Mouse (Mus musculus) kidney, postnatal 0 days (tissue): ENCODE measurements around the gene Ptpre. TPM values are rescaled to one million over a fixed set of nuclear protein-coding genes. Genes with fewer than 3 reads are reported as not detected.
"Not testable (repeated sequence)": the region's sequence is repeated elsewhere in the genome, so short reads cannot be mapped to it uniquely, and the experiment has no call there.

Experiments used
- ATAC-seq: fragments of 200-750 bp; cut with Nextera tagmentation; replicated peaks from 2 replicates; pipeline ENCODE4 v1.8.0; 2017; ENCODE audit warnings: low read depth, moderate number of reproducible peaks, moderate TSS enrichment, moderate library complexity; ENCODE audit not compliant: low FRiP score
- DNase-seq: peaks from one replicate; pipeline ENCODE4 v3.0.0-alpha.2; 2016; ENCODE audit warnings: low spot score
- H3K27ac ChIP-seq: fragments of 300-500 bp; sonication (generic); 2 replicates; pipeline ENCODE4 v1.5.1; 2014; ENCODE audit warnings: mild to moderate bottlenecking
- H3K27me3 ChIP-seq: fragments of 300-500 bp; sonication (generic); 2 replicates; pipeline ENCODE4 v1.6.1; 2014; ENCODE audit warnings: low read length, mixed read lengths; ENCODE audit not compliant: insufficient read depth
- H3K36me3 ChIP-seq: fragments of 300-500 bp; sonication (generic); 2 replicates; pipeline ENCODE4 v1.6.1; 2014; ENCODE audit warnings: low read length, mixed read lengths; ENCODE audit not compliant: insufficient read depth
- H3K4me1 ChIP-seq: fragments of 300-500 bp; sonication (generic); replicated peaks from 2 replicates; pipeline ENCODE4 v1.6.1; 2014; ENCODE audit warnings: antibody characterized with exemption, low read length, mixed read lengths; ENCODE audit not compliant: insufficient read depth
- H3K4me2 ChIP-seq: fragments of 300-500 bp; sonication (generic); 2 replicates; pipeline ENCODE4 v1.6.1; 2014; ENCODE audit warnings: mild to moderate bottlenecking, low read length, moderate library complexity, mixed read lengths
- H3K4me3 ChIP-seq: fragments of 300-500 bp; sonication (generic); replicated peaks from 2 replicates; pipeline ENCODE4 v1.5.1; 2014; ENCODE audit warnings: low read depth, low read length
- H3K9ac ChIP-seq: fragments of 300-500 bp; sonication (generic); 2 replicates; pipeline ENCODE4 v1.6.1; 2014; ENCODE audit warnings: low read depth, low read length
- H3K9me3 ChIP-seq: fragments of 300-500 bp; sonication (generic); replicated peaks from 2 replicates; pipeline ENCODE4 v1.6.1; 2016; ENCODE audit warnings: low read length, inconsistent platforms, mixed read lengths
- CTCF ChIP-seq: IDR thresholded peaks from 2 replicates; pipeline ENCODE4 v1.5.1; 2016; ENCODE audit warnings: antibody characterized with exemption, low read depth, mild to moderate bottlenecking, moderate library complexity
- WGBS: fragments of 180-500 bp; shearing (Covaris S2); extraction: QIAGEN DNeasy Blood & Tissue Kit; methylation state at CpG from one replicate; pipeline ENCODE4 v1.1.7; 2014; 5-methylcytosine and 5-hydroxymethylcytosine counted together
- polyA plus RNA-seq: library from polyadenylated mRNA; unstranded; fragments of >200 nt; fragmentation: Nextera tagmentation; extraction: Ambion mirVana; gene quantifications from 2 replicates; pipeline ENCODE4 v1.2.1, GENCODE M21; 2015

Gene Ptpre
- polyA plus RNA-seq, 1 experiment from 2014 or later: 1.3 TPM

- TF ChIP-seq CTCF: peak; percentile 78
- ATAC-seq (no peak), DNase-seq (peak; percentile 77)
- H3K27me3 ChIP-seq: no peaks in the 10 kb centered on the region
- no peaks in the 10 kb centered on the region; the same call in 1 of the 2 replicates for H3K36me3 ChIP-seq
- H3K9ac ChIP-seq: no peak overlapping the region
- no peaks in the 10 kb centered on the region for H3K4me1 ChIP-seq
- no peaks in the 10 kb centered on the region for H3K9me3 ChIP-seq
- H3K4me3 ChIP-seq: no peak overlapping the region
- no peak overlapping the region for H3K4me2 ChIP-seq
- no peak overlapping the region for H3K27ac ChIP-seq
- 75% methylated on average over 5 of the region's 5 CpGs for WGBS
Measured at GRCm38 (mm10) chr7:135680334-135680733, 143.1 kb downstream of the Ptpre start.

GRCm38 (mm10) chr7:135684098-135684497 lies 146.8 kb downstream of the Ptpre start:
- not testable (repeated sequence) for DNase-seq, H3K27ac ChIP-seq, H3K4me3 ChIP-seq

DNA sequence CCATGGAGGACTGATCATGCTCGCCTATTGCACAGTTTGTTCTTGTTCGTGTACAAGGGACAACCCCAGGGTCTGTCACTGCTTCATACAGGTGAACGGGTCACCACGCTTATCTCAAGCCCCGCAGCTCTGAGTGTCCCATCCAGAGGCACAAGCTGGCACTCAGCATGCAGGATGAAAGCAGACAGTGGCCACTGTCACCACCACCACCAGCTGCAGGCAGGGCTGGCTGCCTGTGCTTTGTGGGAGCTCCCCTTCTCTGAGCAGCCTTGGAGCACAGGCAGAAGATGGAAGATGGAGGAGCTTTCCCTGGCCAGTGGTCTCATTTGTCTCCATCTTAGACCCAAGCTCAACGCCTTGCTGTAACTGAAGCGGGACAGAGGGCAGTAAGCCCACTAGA lies 147.7 kb downstream of the Ptpre start:
- Histone ChIP-seq H3K36me3 (peaks cover 16% of the 10 kb centered on the region), H3K27ac (no peak overlapping the region), H3K4me3 (no peak overlapping the region), H3K27me3 (no peaks in the 10 kb centered on the region), H3K9ac (no peak overlapping the region), H3K4me1 (no peaks in the 10 kb centered on the region), H3K9me3 (no peaks in the 10 kb centered on the region), H3K4me2 (no peak overlapping the region)
- DNase-seq: no peak
- ATAC-seq: no peak
- TF ChIP-seq CTCF: no peak
- WGBS: 86% methylated on average over 7 of the region's 7 CpGs

More at GRCm38 (mm10) chr7:135684098-135684497, 146.8 kb downstream of the Ptpre start:
- H3K27me3 ChIP-seq, H3K9ac ChIP-seq, H3K4me1 ChIP-seq, ATAC-seq, H3K9me3 ChIP-seq, H3K4me2 ChIP-seq: not testable (repeated sequence)
- H3K36me3 ChIP-seq: peaks cover 11% of the 10 kb centered on the region
- WGBS: 55% methylated on average over 4 of the region's 4 CpGs

GRCm38 (mm10) chr7:135689396-135689795 lies 152.1 kb downstream of the Ptpre start:
- Histone ChIP-seq H3K27ac (no peak overlapping the region), H3K4me1 (no peaks in the 10 kb centered on the region), H3K27me3 (no peaks in the 10 kb centered on the region), H3K9me3 (no peaks in the 10 kb centered on the region), H3K9ac (no peak overlapping the region), H3K4me3 (no peak overlapping the region), H3K36me3 (peaks cover 37% of the 10 kb centered on the region), H3K4me2 (no peak overlapping the region)
- 92% methylated on average over 7 of the region's 7 CpGs for WGBS
- DNase-seq (no peak), ATAC-seq (no peak)
- TF ChIP-seq CTCF: no peak

- no peak for TF ChIP-seq CTCF
Measured at GRCm38 (mm10) chr7:135691941-135692340, 154.7 kb downstream of the Ptpre start.

GRCm38 (mm10) chr7:135694130-135694529 lies 156.8 kb downstream of the Ptpre start:
- no peaks in the 10 kb centered on the region for H3K9me3 ChIP-seq
- no peaks in the 10 kb centered on the region for H3K4me1 ChIP-seq
- H3K36me3 ChIP-seq: peaks cover 59% of the 10 kb centered on the region
- no peak for ATAC-seq
- no peak for DNase-seq
- 91% methylated on average over 4 of the region's 4 CpGs for WGBS
- no peak overlapping the region for H3K4me2 ChIP-seq
- no peak overlapping the region for H3K27ac ChIP-seq
- no peak for TF ChIP-seq CTCF
- H3K9ac ChIP-seq: no peak overlapping the region
- no peak overlapping the region for H3K4me3 ChIP-seq
- H3K27me3 ChIP-seq: no peaks in the 10 kb centered on the region

More at GRCm38 (mm10) chr7:135691941-135692340, 154.7 kb downstream of the Ptpre start:
- Histone ChIP-seq H3K27ac (no peak overlapping the region), H3K27me3 (no peaks in the 10 kb centered on the region), H3K9ac (no peak overlapping the region), H3K4me1 (no peaks in the 10 kb centered on the region), H3K36me3 (peaks cover 54% of the 10 kb centered on the region), H3K9me3 (no peaks in the 10 kb centered on the region), H3K4me2 (no peak overlapping the region), H3K4me3 (no peak overlapping the region)
- ATAC-seq: no peak
- 94% methylated on average over 5 of the region's 5 CpGs for WGBS
- no peak for DNase-seq

- Histone ChIP-seq H3K4me1 (no peaks in the 10 kb centered on the region), H3K36me3 (peaks cover 55% of the 10 kb centered on the region), H3K9me3 (no peaks in the 10 kb centered on the region), H3K27me3 (no peaks in the 10 kb centered on the region), H3K9ac (no peak overlapping the region), H3K27ac (no peak overlapping the region), H3K4me3 (no peak overlapping the region), H3K4me2 (no peak overlapping the region)
- ATAC-seq (no peak), DNase-seq (no peak)
- 94% methylated on average over 5 of the region's 5 CpGs for WGBS
- TF ChIP-seq CTCF: no peak
Measured at GRCm38 (mm10) chr7:135694796-135695195, 157.5 kb downstream of the Ptpre start.
